Mouse (Mus musculus): ENCODE results near the gene Klrb1f. TPM values are rescaled to one million over a fixed set of nuclear protein-coding genes. Genes with fewer than 3 reads are reported as not detected.

Gene Klrb1f
- total RNA-seq, 2 experiments from 2014 or later = not detected

Other genes starting within 250 kb of the Klrb1f start
- gene Gm44511, start 219.6 kb upstream of the Klrb1f start, total RNA-seq (2021) = not detected
- not detected for gene Klrb1b, start 219.6 kb upstream of the Klrb1f start, total RNA-seq (2021)
- not detected for gene Clec2i, start 158.3 kb upstream of the Klrb1f start, total RNA-seq (2021)
- gene BC035044, start 154.8 kb upstream of the Klrb1f start, total RNA-seq (2021) = 1 to 10 TPM; 1.1 to 1.9 TPM
- not detected for gene Clec2g, start 111.5 kb upstream of the Klrb1f start, total RNA-seq (2021)
- gene Clec2e, start 55.0 kb downstream of the Klrb1f start, total RNA-seq (2021) = not detected
- 1 to 10 TPM; 6.2 to 8.1 TPM for gene Clec2d, start 134.7 kb downstream of the Klrb1f start, total RNA-seq (2021)
- gene Cd69, start 229.5 kb downstream of the Klrb1f start, total RNA-seq (2021) = not detected

Data from left cerebral cortex, adult 18-20 months (tissue).